Mouse (Mus musculus): Measurements from ENCODE around the gene Per1. TPM values are rescaled to one million over a fixed set of nuclear protein-coding genes. Genes with fewer than 3 reads are reported as not detected.

Per1 gene
- 42.7 and 55.8 TPM in 2 replicates for polyA plus RNA-seq (2012; rRNA removed)

DNA sequence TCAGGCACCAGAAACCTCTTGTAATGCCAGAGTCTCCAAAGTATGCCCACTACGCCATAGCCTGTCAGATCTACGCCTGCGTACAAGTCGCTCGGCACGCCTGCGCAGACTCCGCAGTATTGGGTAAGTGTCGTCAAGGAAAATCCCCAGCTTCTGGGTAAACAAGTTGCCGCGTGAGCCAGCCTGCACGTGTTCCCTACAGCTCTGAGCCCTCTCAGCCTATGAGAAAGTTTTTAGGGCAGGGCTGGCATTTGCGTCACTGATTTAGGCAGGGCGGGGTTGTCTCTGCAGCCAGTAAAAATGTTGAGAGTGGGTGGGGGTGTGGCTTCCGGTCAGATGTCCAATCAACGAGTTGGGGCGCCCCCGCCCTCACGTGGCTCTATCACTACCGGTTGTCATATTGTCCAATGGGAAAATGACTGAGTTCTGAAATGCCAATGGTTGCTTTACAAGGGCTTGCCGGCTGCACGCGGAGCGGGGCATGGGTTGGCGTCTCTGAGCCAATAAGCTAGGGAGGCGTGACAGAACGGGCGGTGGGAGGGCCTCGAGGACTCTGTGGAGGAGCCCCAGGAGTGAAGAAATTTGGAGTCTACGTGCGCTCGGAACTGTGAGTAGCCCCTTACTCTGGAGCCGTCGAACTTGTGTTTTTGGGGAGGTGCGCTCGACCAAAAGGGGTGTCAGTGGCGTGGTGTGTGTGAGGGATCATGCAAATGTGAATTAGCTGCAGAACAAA, at the start of gene Per1:
Per1 (plus strand) TSS at position 521 of the 733 bp plus-strand sequence.
- peak; percentile 100 for DNase-seq (ENCODE audit: extremely low spot score in 1 of 2, low spot score in 1 of 2)

DNA sequence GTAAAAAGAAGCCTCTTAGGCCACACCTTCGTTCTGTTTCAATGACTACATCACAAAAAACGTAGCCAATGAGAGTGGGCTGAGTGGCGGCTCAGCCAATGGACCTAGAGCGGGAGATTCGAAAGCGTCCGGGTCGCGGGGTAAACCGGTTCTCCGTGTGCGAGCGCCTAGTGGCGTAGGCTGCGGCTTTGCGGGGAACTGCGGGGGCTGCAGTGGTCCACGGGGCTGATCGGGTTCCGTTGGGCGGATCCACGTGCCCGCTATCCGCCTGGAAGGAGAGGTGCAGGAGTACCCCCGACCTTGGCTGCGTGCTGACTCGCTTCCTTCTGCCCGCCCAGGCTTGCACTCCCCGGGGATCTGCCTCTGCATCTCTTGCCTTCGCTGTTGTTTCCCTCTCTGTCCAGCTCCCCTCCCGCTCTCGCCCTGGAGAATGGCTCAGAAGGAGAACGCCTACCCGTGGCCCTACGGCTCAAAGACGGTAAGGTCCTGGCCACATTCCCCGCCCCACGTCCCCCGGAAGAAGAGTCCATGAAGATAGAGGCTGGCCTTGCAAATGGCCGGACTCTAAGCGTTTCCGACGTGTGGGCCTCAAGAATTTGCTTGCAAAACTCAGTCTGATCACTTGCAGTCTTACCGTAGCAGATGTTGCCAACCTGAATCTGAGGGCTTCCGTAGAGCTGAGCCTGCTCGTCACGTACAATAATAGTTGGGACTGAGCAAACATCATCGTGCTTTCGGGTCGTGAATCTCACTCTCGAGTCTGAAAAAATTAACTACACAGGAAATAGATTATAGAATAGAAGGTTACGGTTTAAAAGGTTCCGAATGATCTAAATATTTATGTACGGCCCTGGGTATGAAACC, 49.3 kb upstream of the Per1 start, which contains the start of gene Aurkb:
Aurkb (plus strand) TSS at position 117 of the 864 bp plus-strand sequence.
- DNase-seq (ENCODE audit: extremely low spot score in 1 of 2, low spot score in 1 of 2) = peak; percentile 49 to 78

- no peak for DNase-seq (ENCODE audit: extremely low spot score in 1 of 2, low spot score in 1 of 2)
Observed at GRCm38 (mm10) chr11:69046395-69046774, 48.6 kb upstream of the Per1 start.

- no peak for DNase-seq (ENCODE audit: extremely low spot score in 1 of 2, low spot score in 1 of 2)
Observed at GRCm38 (mm10) chr11:69047592-69047991, 47.4 kb upstream of the Per1 start.

DNA sequence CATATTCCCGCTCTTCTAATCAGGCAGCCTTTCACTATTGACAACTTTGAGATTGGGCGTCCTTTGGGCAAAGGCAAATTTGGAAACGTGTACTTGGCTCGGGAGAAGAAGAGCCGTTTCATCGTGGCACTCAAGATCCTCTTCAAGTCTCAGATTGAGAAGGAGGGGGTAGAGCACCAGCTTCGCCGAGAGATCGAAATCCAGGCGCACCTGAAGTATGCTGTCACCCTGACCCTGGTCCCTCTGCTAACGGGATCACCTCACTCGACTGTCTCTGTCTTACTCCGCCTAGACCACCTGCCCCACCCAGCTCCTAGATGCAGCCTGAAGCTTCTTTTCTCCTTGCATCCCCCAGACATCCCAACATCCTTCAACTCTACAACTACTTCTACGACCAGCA, 46.9 kb upstream of the Per1 start:
- no peak for DNase-seq (ENCODE audit: extremely low spot score in 1 of 2, low spot score in 1 of 2)

- DNase-seq (ENCODE audit: extremely low spot score in 1 of 2, low spot score in 1 of 2) = no peak
Observed at GRCm38 (mm10) chr11:69050748-69051147, 44.3 kb upstream of the Per1 start.

- DNase-seq (ENCODE audit: extremely low spot score in 1 of 2, low spot score in 1 of 2) = no peak
Observed at GRCm38 (mm10) chr11:69051771-69052170, 43.2 kb upstream of the Per1 start.

DNA sequence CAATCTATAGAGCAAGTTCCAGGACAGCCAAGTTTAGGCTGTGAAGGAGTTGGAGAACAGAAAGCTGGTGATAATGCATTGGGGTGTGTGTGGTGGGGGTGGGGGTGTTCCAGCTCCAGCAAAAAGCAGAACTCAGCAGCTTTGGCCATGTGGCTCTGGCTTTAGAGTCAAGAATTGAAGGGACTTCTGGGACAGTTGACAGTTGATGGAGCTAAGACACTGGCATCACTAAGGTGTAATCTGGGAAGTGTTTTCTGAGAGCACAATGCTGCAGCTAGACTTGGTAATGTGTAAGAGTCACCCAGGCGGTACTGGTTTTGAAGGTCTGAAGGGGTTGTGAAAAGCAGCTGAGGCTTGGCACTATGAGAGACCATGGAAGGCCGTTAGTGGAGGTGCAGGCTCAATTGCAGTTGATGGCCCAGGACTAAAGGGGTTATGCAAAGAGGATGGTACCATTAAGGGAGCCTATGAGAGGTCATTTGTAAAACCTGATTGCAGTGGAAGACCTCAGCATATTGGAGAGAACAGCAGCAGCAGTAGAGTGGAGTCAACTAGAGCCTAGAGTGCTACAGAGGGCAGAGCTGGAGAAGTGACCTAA, 42.1 kb upstream of the Per1 start:
- DNase-seq (ENCODE audit: extremely low spot score in 1 of 2, low spot score in 1 of 2) = no peak

GRCm38 (mm10) chr11:69053848-69054247, 41.2 kb upstream of the Per1 start:
- DNase-seq (ENCODE audit: extremely low spot score in 1 of 2, low spot score in 1 of 2) = no peak

DNA sequence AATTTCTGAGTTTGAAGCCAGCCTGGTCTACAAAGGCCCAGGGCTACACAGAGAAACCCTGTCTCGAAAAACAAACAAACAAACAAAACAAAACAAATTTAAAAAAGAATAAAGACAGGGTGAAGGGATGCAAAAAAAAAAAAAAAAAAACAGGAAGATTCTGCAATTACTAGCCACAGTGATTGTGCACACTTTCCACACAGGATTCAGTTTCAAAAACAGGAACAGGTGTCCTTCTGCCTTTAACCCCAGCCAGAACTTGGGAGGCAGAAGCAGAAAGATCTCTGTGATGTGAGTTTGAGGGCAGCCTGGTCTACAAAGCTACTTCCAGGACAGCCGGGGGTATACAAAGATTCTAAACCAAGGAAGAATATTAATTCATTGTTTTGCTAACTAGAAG, 36.8 kb upstream of the Per1 start:
- no peak for DNase-seq (ENCODE audit: extremely low spot score in 1 of 2, low spot score in 1 of 2)

DNA sequence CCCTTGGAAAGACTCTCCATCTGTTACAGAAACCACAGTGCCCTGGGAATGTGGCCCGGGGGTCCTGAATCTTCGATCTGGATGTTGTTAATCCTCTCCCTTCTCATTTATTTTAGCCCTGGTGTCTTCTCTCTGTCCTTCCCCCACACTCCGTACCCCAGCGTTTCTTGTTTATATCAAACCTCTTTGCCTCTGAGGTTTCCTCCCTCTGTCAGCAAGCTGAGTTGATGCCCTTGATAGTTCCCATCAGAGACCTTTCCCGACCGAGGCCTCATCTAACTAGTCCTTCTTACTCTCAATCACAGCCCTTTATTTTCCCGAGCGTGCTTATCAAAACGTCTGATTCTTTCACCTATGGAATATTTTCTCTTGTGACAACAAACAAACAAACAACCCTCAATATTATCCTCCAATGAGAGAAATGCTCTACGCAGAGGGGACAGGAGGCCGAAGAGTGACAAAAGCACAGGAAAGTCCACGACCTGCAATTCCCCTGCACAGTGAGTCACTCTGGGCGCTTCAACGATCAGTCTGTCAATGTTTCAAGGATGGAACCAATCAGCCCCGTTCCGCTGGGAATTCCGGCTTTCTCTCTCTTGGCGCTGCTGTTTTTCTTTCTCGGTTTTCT, 36.2 kb upstream of the Per1 start:
- DNase-seq (ENCODE audit: extremely low spot score in 1 of 2, low spot score in 1 of 2) = no peak

- peak; percentile 96 to 97 for DNase-seq (ENCODE audit: extremely low spot score in 1 of 2, low spot score in 1 of 2)
Observed at GRCm38 (mm10) chr11:69059357-69059974, 35.6 kb upstream of the Per1 start, which contains the start of gene Borcs6. Gene Borcs6 (plus strand): TSS chr11:69059717.

DNA sequence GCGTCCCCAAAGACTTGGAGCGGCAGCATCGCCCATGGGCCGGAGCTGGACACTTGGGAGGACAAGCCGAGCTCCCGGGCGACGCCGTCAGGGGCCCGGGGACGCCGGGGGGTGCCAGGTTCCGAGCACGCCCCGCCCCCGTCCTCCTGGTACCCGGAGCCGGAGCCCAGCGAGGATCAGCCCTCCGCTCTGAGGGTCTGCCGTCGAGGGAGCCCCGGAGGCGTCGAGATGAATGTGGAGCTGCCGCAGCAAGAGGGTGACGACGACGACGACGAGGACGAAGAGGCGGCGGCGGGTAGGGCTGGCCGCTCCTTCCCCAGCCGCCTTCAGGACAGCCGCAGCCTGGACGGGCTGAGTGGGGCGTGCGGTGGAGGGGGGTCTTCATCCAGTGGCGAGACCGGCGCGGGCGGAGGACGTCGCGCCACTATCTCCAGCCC, 35.0 kb upstream of the Per1 start:
- no peak for DNase-seq (ENCODE audit: extremely low spot score in 1 of 2, low spot score in 1 of 2)

DNA sequence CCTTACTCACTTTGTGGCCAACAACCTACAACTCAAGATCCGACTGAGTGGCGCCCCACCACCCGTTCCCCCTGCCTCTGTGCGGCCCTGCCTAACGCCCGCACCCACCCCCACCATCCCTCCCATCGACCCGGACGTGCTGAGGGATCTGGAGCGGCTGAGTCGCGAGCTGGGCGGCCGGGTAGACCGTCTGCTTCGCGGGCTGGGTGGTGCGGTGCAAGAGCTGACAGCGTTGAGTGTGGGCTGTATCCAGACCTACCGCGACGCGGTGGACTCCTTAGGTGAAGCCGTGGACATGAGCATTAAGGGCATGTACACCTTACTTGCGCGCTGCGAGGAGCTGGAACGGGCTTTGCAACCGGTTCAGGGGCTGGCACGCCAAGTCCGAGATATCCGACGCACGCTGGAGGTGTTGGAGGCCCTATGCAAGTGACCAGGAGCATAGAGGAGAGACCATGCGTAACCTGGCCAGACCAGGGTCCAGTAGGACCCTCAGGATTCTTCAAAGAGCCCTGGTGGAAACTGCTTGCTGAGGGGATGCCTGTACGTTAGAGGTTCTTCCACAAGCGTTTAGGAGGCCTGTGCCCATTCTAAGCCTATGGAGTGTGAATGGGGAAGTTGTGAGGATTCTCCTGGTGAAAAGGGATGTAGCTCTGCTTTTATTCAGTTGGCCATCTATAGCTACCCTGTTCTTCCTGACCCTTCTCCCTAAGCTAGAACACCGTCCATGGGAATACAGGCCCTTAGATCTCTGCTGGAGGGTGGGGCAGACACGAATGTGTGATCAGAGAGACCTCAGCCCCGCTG, 34.4 kb upstream of the Per1 start:
- peak in 1 of 2 experiments; percentile 40 for DNase-seq (ENCODE audit: extremely low spot score in 1 of 2, low spot score in 1 of 2)

GRCm38 (mm10) chr11:69061255-69061912, 33.6 kb upstream of the Per1 start:
- DNase-seq (ENCODE audit: extremely low spot score in 1 of 2, low spot score in 1 of 2) = no peak

GRCm38 (mm10) chr11:69062194-69062760, 32.7 kb upstream of the Per1 start:
- peak in 1 of 2 experiments; percentile 94 for DNase-seq (ENCODE audit: extremely low spot score in 1 of 2, low spot score in 1 of 2)

GRCm38 (mm10) chr11:69062761-69063224, 32.2 kb upstream of the Per1 start:
- peak; percentile 92 to 99 for DNase-seq (ENCODE audit: extremely low spot score in 1 of 2, low spot score in 1 of 2)

Data from frontal cortex, adult 2 months (tissue).